Mouse (Mus musculus): ENCODE measurements around the gene Hikeshi. TPM values are rescaled to one million over a fixed set of nuclear protein-coding genes. Genes with fewer than 3 reads are reported as not detected.

The Hikeshi gene
- polyA plus RNA-seq, 1 experiment from 2014 or later, result 132 TPM

DNA sequence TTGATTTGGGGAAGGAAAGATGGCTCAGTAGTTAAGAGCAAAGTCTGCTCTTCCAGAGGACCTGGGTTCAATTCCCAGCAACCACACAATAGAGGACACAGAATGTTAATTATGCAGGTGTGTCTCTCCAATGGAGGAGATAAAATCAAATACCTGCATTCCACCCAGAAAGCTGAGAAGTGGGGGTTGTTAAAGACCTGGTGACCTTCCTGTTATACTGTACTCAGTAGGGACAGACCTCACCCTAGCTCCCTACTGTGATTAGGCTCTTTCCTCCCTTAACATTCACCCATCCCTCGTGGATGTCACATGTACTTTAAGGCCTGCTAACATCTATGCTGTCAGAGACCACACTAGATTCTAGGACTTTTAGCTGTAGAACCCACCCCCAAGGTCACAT is 34.6 kb upstream of the Hikeshi start:
- Histone ChIP-seq H3K4me1 (replicated peaks; ENCODE audit: control insufficient read depth, insufficient read depth, low read length) (peaks cover 8% of the 10 kb centered on the region; the same call in 1 of the 2 replicates), H3K27ac (ENCODE audit: low read length) (no peak overlapping the region), H3K36me3 (ENCODE audit: control insufficient read depth, insufficient read depth, low read length) (peaks cover 37% of the 10 kb centered on the region), H3K27me3 (ENCODE audit: control insufficient read depth, insufficient read depth, low read depth, low read length) (no peaks in the 10 kb centered on the region), H3K4me2 (ENCODE audit: low read depth, low read length) (no peak overlapping the region), H3K9me3 (ENCODE audit: control insufficient read depth, low read length) (no peaks in the 10 kb centered on the region), H3K4me3 (ENCODE audit: low read length) (no peak overlapping the region), H3K9ac (ENCODE audit: low read length) (no peak overlapping the region)
- ATAC-seq (ENCODE audit: low read depth), result no peak
- WGBS, result 76% methylated on average over 1 of the region's 1 CpGs

DNA sequence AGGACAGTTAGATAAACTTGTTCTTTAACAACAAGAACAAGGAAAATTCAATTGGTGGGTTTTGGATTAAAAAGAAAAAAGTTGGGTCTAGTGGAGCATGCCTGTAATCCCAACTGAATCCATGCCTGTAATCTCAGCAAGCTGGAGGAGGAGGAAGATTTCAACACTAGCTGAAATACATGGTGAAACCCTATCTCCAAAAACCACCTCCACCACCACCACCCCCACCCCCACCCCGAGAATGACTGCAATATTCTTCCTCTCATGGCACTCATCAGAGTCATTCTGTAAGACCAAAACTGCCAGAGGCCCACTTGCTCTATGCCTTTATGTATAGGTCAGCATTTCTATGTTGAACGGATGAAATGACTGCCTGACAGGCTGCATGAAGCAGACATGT is 26.2 kb upstream of the Hikeshi start:
- Histone ChIP-seq H3K9ac (ENCODE audit: low read length) (no peak overlapping the region), H3K9me3 (ENCODE audit: control insufficient read depth, low read length) (no peaks in the 10 kb centered on the region), H3K27ac (ENCODE audit: low read length) (no peak overlapping the region), H3K4me2 (ENCODE audit: low read depth, low read length) (no peak overlapping the region), H3K36me3 (ENCODE audit: control insufficient read depth, insufficient read depth, low read length) (peaks cover 34% of the 10 kb centered on the region), H3K4me3 (ENCODE audit: low read length) (no peak overlapping the region), H3K4me1 (replicated peaks; ENCODE audit: control insufficient read depth, insufficient read depth, low read length) (no peaks in the 10 kb centered on the region), H3K27me3 (ENCODE audit: control insufficient read depth, insufficient read depth, low read depth, low read length) (no peaks in the 10 kb centered on the region)
- WGBS, result 63% methylated on average over 2 of the region's 2 CpGs
- no peak for ATAC-seq (ENCODE audit: low read depth)

DNA sequence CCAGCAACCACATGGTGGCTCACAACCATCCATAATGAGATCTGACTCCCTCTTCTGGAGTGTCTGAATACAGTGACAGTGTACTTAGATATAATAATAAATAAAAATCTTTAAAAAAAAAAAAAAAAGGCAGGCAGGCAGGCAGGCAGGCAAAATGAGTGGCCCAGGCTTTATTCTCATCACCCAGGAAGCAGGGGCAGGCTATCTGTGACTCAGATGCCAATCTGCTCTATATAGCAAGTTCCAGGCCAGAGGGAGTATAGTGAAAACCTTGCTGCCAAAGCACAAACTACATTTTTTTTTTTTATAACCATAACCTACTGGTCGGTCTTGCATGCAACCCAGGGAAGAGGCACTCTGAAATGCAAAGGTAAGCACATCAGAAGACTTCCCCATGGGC is 25.8 kb upstream of the Hikeshi start:
- H3K9me3 ChIP-seq (ENCODE audit: control insufficient read depth, low read length), result no peaks in the 10 kb centered on the region
- H3K4me2 ChIP-seq (ENCODE audit: low read depth, low read length), result no peak overlapping the region
- no peaks in the 10 kb centered on the region for H3K27me3 ChIP-seq (ENCODE audit: control insufficient read depth, insufficient read depth, low read depth, low read length)
- no peak for ATAC-seq (ENCODE audit: low read depth)
- no peak overlapping the region for H3K9ac ChIP-seq (ENCODE audit: low read length)
- no peak overlapping the region for H3K4me3 ChIP-seq (ENCODE audit: low read length)
- no peak overlapping the region for H3K27ac ChIP-seq (ENCODE audit: low read length)
- H3K36me3 ChIP-seq (ENCODE audit: control insufficient read depth, insufficient read depth, low read length), result peaks cover 34% of the 10 kb centered on the region
- no peaks in the 10 kb centered on the region for H3K4me1 ChIP-seq (replicated peaks; ENCODE audit: control insufficient read depth, insufficient read depth, low read length)
- 85% methylated on average over 1 of the region's 1 CpGs for WGBS

DNA sequence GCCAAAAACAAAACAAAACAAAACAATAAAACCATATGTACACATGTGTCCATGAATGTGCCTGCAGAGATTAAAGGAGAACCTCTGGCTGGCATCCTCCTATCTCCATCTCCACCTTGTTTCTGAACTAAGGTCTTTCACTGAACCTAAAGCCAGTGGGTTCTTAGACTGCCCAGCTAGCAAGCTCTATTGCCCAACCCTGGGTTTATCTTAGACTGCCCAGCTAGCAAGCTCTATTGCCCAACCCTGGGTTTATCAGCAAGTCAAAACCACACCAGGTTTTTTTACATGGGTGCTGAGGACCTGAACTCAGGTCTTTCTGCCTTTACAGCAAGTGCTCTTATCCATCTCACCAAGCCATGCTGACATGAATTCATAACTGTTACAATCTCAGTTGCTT is 22.1 kb upstream of the Hikeshi start:
- peaks cover 30% of the 10 kb centered on the region for H3K36me3 ChIP-seq (ENCODE audit: control insufficient read depth, insufficient read depth, low read length)
- no peak for ATAC-seq (ENCODE audit: low read depth)

DNA sequence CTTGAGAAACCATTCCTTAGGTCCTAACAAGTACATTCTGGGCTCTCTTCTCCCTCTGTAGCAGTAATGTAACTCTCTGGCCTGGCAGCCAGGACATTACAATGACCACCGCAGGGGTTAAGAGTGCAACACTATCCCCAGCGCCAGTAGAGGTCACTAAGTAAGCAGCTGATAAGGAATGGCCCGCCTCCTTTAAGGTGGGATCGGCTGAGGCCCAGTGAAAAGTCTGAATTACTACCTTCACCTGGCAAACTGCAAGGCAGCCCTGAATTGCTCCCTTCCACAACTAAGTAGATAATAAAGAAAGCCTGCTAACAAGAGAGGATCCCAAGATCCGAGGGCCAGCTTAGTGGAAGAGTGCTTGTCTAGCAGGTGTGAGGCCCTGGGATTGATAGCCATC is 16.3 kb upstream of the Hikeshi start:
- no peaks in the 10 kb centered on the region for H3K27me3 ChIP-seq (ENCODE audit: control insufficient read depth, insufficient read depth, low read depth, low read length)
- H3K4me3 ChIP-seq (ENCODE audit: low read length), result no peak overlapping the region
- H3K9ac ChIP-seq (ENCODE audit: low read length), result no peak overlapping the region
- no peak for ATAC-seq (ENCODE audit: low read depth)
- H3K4me2 ChIP-seq (ENCODE audit: low read depth, low read length), result no peak overlapping the region
- no peak overlapping the region for H3K27ac ChIP-seq (ENCODE audit: low read length)
- peaks cover 31% of the 10 kb centered on the region for H3K36me3 ChIP-seq (ENCODE audit: control insufficient read depth, insufficient read depth, low read length)
- no peaks in the 10 kb centered on the region for H3K9me3 ChIP-seq (ENCODE audit: control insufficient read depth, low read length)
- 23% methylated on average over 5 of the region's 5 CpGs for WGBS
- no peaks in the 10 kb centered on the region for H3K4me1 ChIP-seq (replicated peaks; ENCODE audit: control insufficient read depth, insufficient read depth, low read length)

More for the DNA sequence above, 22.1 kb upstream of the Hikeshi start:
- Histone ChIP-seq H3K27me3 (ENCODE audit: control insufficient read depth, insufficient read depth, low read depth, low read length) (no peaks in the 10 kb centered on the region), H3K4me3 (ENCODE audit: low read length) (no peak overlapping the region), H3K9ac (ENCODE audit: low read length) (no peak overlapping the region), H3K4me2 (ENCODE audit: low read depth, low read length) (no peak overlapping the region), H3K4me1 (replicated peaks; ENCODE audit: control insufficient read depth, insufficient read depth, low read length) (no peaks in the 10 kb centered on the region), H3K27ac (ENCODE audit: low read length) (no peak overlapping the region), H3K9me3 (ENCODE audit: control insufficient read depth, low read length) (no peaks in the 10 kb centered on the region)

DNA sequence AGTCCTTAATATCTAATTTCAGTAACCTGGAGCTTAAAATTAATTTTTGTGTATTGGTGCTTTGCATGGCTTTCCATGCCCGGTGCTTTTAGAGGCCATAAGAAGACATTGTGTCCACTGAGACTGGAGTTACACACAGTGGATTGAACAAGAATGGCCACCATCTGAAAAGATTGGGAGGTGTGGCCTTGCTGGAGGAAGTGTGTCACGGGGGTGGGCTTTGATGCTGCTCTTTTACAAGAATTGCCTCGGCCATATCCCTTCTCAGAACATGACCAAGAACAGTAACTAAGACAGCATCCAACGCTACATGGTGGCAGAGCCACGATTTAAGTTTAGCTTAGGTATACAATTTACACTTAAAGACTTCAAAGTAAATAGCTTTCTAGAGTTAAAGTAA is 13.3 kb upstream of the Hikeshi start:
- peaks cover 23% of the 10 kb centered on the region for H3K36me3 ChIP-seq (ENCODE audit: control insufficient read depth, insufficient read depth, low read length)

DNA sequence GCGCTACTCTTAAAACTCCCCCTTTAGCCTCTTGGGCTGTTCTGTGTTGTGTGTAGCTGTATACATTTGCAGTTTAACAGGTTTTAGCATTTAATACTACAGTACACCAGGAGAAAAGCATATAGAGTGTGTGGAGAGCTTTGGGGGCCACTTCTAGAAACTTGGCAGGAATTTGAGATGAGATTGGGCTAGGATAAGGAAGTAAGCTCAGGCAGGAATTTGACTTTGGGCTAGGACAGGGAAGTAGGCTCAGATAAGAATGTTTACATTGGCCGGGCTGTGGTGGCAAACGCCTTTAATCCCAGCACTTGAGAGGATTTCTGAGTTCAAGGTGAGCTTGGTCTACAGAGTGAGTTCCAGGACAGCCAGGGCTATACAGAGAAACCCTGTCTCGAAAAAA is 8.4 kb upstream of the Hikeshi start:
- no peak overlapping the region for H3K9ac ChIP-seq (ENCODE audit: low read length)
- H3K4me3 ChIP-seq (ENCODE audit: low read length), result no peak overlapping the region
- no peaks in the 10 kb centered on the region; the same call in 1 of the 2 replicates for H3K9me3 ChIP-seq (ENCODE audit: control insufficient read depth, low read length)
- H3K4me2 ChIP-seq (ENCODE audit: low read depth, low read length), result no peak overlapping the region
- no peaks in the 10 kb centered on the region for H3K27me3 ChIP-seq (ENCODE audit: control insufficient read depth, insufficient read depth, low read depth, low read length)
- H3K4me1 ChIP-seq (replicated peaks; ENCODE audit: control insufficient read depth, insufficient read depth, low read length), result no peaks in the 10 kb centered on the region
- H3K36me3 ChIP-seq (ENCODE audit: control insufficient read depth, insufficient read depth, low read length), result no peaks in the 10 kb centered on the region
- H3K27ac ChIP-seq (ENCODE audit: low read length), result no peak overlapping the region
- 39% methylated on average over 4 of the region's 4 CpGs for WGBS
- ATAC-seq (ENCODE audit: low read depth), result peak; percentile 67

More for the DNA sequence above, 13.3 kb upstream of the Hikeshi start:
- no peak overlapping the region for H3K9ac ChIP-seq (ENCODE audit: low read length)
- no peak overlapping the region for H3K4me3 ChIP-seq (ENCODE audit: low read length)
- WGBS, result 74% methylated on average over 5 of the region's 5 CpGs
- no peak for ATAC-seq (ENCODE audit: low read depth)
- no peaks in the 10 kb centered on the region; the same call in 1 of the 2 replicates for H3K9me3 ChIP-seq (ENCODE audit: control insufficient read depth, low read length)
- no peaks in the 10 kb centered on the region for H3K4me1 ChIP-seq (replicated peaks; ENCODE audit: control insufficient read depth, insufficient read depth, low read length)
- no peak overlapping the region for H3K27ac ChIP-seq (ENCODE audit: low read length)
- H3K27me3 ChIP-seq (ENCODE audit: control insufficient read depth, insufficient read depth, low read depth, low read length), result no peaks in the 10 kb centered on the region
- no peak overlapping the region for H3K4me2 ChIP-seq (ENCODE audit: low read depth, low read length)

DNA sequence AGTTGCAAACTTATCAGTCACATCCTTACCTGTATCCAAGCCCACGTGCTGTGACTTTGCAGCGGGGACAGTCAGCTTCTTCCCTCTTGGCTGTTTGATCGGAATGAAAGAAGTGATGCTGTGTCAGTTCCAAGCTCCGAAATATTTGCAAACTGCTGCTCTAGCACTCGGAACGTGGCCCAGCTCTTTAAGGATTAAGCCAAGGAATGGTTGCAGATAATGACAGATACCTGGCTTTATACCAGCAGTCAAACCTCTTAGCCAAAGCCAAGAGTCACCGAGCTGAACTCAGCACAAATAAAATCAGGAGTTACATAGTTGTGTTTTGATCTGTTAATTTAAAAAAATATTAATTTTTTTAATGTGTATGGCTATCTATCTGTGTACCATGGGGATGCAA is 7.0 kb upstream of the Hikeshi start:
- Histone ChIP-seq H3K4me2 (ENCODE audit: low read depth, low read length) (no peak overlapping the region), H3K4me1 (replicated peaks; ENCODE audit: control insufficient read depth, insufficient read depth, low read length) (no peaks in the 10 kb centered on the region), H3K27me3 (ENCODE audit: control insufficient read depth, insufficient read depth, low read depth, low read length) (no peaks in the 10 kb centered on the region), H3K27ac (ENCODE audit: low read length) (no peak overlapping the region), H3K4me3 (ENCODE audit: low read length) (no peak overlapping the region), H3K36me3 (ENCODE audit: control insufficient read depth, insufficient read depth, low read length) (no peaks in the 10 kb centered on the region), H3K9ac (ENCODE audit: low read length) (no peak overlapping the region), H3K9me3 (ENCODE audit: control insufficient read depth, low read length) (no peaks in the 10 kb centered on the region; the same call in 1 of the 2 replicates)
- 67% methylated on average over 7 of the region's 7 CpGs for WGBS
- no peak for ATAC-seq (ENCODE audit: low read depth)

DNA sequence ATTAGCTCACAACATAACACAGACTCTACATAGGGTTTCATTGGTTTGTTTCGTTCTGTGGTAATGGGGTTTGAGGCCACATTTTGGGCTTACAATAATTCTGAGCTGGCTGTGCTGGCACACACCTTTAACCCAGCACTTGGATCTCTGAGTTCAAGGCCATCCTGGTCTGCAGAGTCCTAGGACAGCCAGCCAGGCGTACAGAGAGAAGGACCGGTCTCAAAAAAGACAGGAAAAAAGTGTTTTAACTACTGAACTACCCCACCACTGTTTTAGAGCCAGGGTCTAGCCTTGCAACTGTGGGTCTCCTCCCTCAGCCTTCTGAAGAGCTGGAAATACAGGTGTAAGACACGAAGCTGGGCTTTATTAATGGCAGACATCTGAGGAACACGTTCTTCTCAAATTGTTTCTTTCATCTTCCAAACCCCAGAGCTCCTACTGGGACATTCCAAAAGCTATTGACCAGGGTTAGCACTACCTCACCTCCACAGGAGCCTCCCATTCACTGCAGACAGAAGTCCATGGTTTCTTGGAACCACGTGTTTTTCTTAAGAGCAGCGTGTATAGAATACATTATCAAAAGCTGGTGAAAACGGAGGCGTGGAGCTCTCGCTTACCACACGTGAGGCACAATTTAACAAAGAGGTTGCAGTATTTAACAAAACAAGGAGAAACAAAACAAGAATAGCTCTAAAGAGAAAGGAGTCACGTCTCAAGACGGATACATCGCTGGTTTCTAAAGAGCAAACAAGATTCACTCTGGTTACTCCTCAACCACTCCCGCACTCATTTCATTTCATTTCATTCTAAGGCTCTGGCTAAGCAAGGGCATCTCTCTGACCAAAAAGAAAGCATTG is 1.3 kb downstream of the Hikeshi start:
- H3K27ac ChIP-seq (ENCODE audit: low read length), result no peak overlapping the region; the same call in 1 of the 2 replicates
- no peaks in the 10 kb centered on the region for H3K27me3 ChIP-seq (ENCODE audit: control insufficient read depth, insufficient read depth, low read depth, low read length)
- no peak for ATAC-seq (ENCODE audit: low read depth)
- peak overlapping the region; percentile 87 for H3K9ac ChIP-seq (ENCODE audit: low read length)
- no peaks in the 10 kb centered on the region for H3K9me3 ChIP-seq (ENCODE audit: control insufficient read depth, low read length)
- 45% methylated on average over 15 of the region's 15 CpGs for WGBS
- peak overlapping the region; percentile 69 for H3K4me2 ChIP-seq (ENCODE audit: low read depth, low read length)
- H3K4me1 ChIP-seq (replicated peaks; ENCODE audit: control insufficient read depth, insufficient read depth, low read length), result peaks cover 9% of the 10 kb centered on the region
- H3K4me3 ChIP-seq (ENCODE audit: low read length), result peak overlapping the region; percentile 81
- H3K36me3 ChIP-seq (ENCODE audit: control insufficient read depth, insufficient read depth, low read length), result peaks cover 1% of the 10 kb centered on the region; the same call in 1 of the 2 replicates

Data from lung, embryonic 16.5 days (tissue).